Mouse (Mus musculus) left cerebral cortex, postnatal 10 days (tissue): ENCODE measurements at regions not wholly inside any gene's neighbourhood (a gene's known extent, or its start where the extent isn't known, plus 50 kb on each side); places are given as distances from the start of the nearest gene placed in this dataset.

Source experiments
- DNase-seq, 2 experiments: peaks; one replicate each; pipeline ENCODE4 v3.0.0; 2021 to 2022; ENCODE audit warnings: low spot score in 2 of 2, mixed read lengths in 1 of 2; ENCODE audit errors: extremely low spot score in 1 of 2
- intact Hi-C: fragments of 180-260 bp; cut with DNase I; formaldehyde crosslinking; loops from one replicate; pipeline ENCODE4 v1.15.1; 2025

DNA sequence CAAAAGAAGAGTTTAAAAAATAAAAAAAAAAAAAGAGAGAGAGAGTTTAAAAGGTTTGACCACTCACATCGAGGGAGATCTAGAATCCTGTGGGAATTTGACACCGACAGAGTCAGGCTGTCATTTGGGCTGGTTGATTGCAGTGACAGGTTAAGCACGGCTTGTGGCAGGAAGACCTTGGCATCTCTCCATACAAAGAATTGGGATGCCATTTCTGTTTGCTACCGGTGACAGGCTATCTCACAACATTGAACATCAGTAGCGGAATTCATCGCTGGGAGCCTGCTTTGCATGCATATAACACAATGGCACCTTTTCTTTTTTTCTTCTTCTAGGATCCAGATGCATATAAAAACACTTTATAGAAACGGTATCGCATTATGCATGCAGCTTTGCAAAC is 53.7 kb upstream of the Gm26657 start:
- no peak for DNase-seq
- intact Hi-C loops, result loop anchor here (10.0 kb wide), 1 partner anchor 191 kb away; no protein-coding TSS in a partner anchor

GRCm38 (mm10) chr4:56685696-56686095 is 54.2 kb upstream of the Gm26657 start:
- intact Hi-C loops, result loop anchor here (10.0 kb wide), 1 partner anchor 191 kb away; no protein-coding TSS in a partner anchor
- no peak for DNase-seq

DNA sequence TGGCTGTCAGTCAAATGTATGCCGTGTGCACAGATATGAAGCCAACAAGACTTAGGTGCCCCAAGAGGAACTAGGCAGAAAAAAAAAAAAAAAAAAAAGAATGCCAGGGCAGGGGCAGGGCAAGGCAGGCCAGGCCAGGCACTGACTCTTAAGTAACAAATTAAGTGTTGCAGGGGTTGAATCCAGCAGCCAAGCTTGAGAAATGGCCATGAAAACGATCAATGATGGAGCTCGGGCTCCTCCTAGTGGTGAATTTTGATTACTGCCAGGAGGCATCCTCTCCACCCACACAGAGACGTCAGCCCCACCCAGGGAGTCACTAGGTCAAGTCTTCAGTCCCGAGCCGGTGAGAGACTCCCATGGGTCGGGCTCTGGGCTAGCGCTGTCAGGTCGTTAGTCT is 54.7 kb upstream of the Gm26657 start:
- peak; percentile 67 to 75 for DNase-seq
- intact Hi-C loops, result loop anchor here (10.0 kb wide), 1 partner anchor 190 kb away; no protein-coding TSS in a partner anchor

DNA sequence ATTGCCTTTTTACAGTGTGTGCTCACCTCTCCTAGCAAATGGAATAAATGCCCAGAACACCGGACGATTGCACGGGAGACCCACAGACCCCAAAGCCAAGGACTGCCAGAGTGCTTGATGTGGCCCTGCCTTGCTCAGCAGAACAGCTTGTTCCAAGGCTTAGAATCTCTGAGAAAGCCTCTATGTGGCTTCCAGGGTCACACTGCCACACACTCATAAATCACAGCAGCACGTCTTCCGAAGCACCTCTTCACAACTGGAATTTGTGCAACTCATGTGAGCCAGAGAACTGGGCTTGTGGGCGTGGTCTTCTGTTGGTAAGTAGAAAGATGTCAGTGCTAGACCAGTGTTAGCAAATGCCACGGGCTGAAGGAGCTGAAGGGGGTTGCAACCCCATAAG is 55.8 kb upstream of the Gm26657 start:
- DNase-seq, result no peak
- intact Hi-C loops, result loop anchor here (5.0 to 10.0 kb wide), 2 partner anchors 189 to 1172 kb away; no protein-coding TSS in a partner anchor

DNA sequence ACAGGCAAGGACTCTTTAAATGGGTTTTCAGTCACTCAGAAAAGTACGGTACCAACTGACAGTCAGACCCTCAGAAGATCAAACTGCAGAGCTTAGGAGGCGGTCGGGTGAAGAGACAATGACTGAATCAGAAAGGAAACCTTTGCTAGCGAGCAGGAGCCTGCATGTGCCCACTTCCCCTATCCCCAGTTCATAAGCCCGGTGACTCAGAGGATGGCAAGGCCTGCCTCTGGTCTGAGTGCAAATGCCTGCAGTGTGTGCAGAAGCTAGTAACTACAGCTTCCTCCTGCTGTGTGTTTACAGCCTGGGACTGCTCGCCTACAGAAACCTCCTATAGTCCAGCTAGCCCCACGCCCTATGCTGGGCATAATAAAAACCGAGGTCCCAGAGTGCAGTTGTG is 58.7 kb upstream of the Gm26657 start:
- no peak for DNase-seq
- intact Hi-C loops, result loop anchor here (5.0 to 10.0 kb wide), 2 partner anchors 186 to 1169 kb away; no protein-coding TSS in a partner anchor

- no peak for DNase-seq
These were observed 66.0 kb upstream of the Gm26657 start for GRCm38 (mm10) chr4:56673868-56674267.

DNA sequence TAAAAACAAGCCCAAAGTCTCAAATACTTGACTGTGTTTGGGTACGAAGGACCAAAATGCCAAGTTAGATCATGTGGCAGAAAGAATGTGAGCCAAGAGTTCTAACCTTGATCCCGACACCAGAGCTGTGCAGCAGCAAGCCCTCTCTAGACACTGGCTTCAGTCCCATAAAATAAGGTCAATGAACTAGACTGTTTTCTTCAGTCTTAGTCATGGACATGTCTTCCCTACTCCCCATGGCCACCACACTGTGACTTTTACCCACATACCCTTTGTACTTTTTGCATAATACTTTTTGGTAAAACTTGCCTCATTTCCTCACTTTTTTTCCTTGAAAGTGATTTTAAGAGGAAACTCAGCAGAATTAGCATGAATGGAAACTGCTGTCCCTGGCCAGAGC is 74.9 kb upstream of the Gm26657 start:
- intact Hi-C loops, result no loop called here
- DNase-seq, result no peak

More at GRCm38 (mm10) chr4:56673868-56674267, 66.0 kb upstream of the Gm26657 start:
- intact Hi-C loops, result loop anchor here (10.0 kb wide), 1 partner anchor 139 kb away; no protein-coding TSS in a partner anchor

GRCm38 (mm10) chr4:56661816-56662215 is 78.1 kb upstream of the Gm26657 start:
- intact Hi-C loops, result no loop called here

GRCm38 (mm10) chr4:56657046-56657445 is 82.8 kb upstream of the Gm26657 start:
- DNase-seq, result no peak
- intact Hi-C loops, result no loop called here

More at GRCm38 (mm10) chr4:56661816-56662215, 78.1 kb upstream of the Gm26657 start:
- no peak for DNase-seq

- peak in 1 of 2 experiments; percentile 38 for DNase-seq
- intact Hi-C loops, result no loop called here
These were observed 85.5 kb upstream of the Gm26657 start for GRCm38 (mm10) chr4:56654327-56654726.

GRCm38 (mm10) chr4:56652819-56653218 is 87.1 kb upstream of the Gm26657 start:
- DNase-seq, result no peak
- intact Hi-C loops, result no loop called here

DNA sequence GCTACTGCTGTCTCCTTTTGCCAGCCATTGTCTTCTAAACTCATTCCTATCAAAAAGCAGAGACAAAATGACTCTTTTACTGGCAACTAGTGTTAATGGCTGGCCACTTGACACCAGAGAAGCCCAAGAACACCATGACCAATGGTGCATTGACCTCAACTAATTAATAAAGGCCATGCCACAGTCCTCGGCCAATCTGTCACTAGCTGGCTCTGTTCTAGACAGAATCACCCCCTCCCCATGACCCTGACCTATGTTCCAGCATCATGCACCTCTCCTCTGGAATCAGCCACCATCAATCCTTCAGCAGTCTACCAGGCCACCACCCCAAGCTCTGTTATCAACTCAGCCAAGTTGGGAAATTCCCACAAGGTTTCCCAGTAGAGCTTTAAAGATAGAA is 90.1 kb upstream of the Gm26657 start:
- intact Hi-C loops, result no loop called here
- DNase-seq, result no peak

DNA sequence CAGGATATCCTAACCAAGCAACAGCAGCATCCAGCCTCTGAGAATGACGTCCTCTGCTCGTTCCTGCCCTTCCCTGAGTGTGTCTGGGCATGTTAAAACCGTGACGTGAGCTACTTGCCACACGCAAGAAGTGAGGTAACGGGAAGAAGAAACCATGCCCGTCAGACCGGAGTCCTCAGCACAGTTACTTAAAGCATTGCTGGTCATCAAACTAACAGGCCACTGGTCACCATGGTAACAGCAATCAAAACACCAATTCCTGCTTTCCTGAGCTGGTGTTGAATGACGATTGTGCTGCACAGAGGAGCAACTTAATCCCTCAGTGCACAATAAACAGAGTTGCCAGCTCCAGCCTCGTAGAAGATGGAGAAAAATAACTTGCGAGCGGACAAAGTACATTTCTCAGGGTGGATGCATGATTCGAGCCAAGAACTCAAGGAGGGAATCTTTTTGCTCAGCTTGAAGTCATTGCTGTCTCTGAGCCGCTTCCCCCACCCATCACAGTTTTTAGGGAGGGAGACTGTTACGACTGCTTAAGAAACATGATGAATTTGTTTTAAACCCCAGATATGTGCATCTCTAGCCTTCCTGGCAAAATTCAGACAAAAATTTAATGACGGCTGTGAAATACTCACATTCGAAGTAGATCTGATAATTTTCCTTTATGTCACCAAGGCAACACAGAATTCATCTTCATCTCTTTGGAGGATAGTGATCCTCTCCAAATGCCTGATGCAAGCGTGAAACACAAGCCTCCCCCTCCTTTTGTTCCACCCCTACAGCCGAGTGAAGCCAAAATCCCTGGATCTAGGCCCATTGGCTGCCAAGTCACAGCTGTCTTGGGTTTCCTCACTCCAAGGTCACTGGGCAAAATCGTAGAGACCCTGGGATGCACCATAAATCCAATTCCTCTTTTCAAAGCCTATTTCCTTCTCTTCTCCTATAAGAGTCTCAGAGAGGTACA is 95.6 kb upstream of the Gm26657 start:
- DNase-seq, result peak in 1 of 2 experiments; percentile 28
- intact Hi-C loops, result no loop called here

DNA sequence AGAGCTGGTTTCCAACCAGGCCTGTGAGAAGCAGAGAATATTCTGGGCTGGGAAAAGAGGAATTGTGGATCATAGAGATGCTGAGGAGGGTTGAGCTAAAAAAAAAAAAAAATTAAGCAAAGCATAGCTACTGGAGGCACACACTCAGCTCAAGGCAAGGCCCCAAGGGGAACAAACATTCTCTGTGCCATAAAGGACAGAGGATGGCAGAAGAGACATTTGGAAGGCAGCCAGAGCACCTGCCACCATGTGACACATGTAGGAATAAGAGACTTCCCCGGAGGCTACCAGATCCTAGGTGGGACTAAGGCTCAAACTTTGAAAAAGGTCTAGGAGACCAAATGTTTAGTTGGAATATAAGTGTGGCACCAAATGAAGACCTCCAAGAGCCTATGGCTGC is 96.4 kb upstream of the Gm26657 start:
- DNase-seq, result peak in 1 of 2 experiments; percentile 26
- intact Hi-C loops, result no loop called here

DNA sequence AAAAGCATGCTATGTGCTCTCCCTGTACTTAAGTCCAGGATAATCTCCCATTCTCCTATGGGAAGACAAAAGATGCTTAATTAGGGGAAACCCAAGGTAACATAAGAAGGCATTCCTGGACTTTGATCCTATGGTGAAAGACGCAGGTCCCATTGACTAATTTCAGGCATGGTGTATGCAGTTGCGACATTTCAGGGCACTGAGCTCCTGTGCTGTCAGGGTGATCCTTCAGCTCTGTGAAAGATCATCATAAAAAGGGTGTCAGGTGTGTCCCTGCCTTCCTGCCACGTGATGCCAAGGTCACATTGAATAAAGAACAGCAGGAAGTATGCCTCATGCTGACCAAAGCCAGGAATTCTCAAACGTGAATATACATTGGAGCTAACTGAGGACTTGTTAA is 100.2 kb upstream of the Gm26657 start:
- DNase-seq, result no peak
- intact Hi-C loops, result no loop called here

DNA sequence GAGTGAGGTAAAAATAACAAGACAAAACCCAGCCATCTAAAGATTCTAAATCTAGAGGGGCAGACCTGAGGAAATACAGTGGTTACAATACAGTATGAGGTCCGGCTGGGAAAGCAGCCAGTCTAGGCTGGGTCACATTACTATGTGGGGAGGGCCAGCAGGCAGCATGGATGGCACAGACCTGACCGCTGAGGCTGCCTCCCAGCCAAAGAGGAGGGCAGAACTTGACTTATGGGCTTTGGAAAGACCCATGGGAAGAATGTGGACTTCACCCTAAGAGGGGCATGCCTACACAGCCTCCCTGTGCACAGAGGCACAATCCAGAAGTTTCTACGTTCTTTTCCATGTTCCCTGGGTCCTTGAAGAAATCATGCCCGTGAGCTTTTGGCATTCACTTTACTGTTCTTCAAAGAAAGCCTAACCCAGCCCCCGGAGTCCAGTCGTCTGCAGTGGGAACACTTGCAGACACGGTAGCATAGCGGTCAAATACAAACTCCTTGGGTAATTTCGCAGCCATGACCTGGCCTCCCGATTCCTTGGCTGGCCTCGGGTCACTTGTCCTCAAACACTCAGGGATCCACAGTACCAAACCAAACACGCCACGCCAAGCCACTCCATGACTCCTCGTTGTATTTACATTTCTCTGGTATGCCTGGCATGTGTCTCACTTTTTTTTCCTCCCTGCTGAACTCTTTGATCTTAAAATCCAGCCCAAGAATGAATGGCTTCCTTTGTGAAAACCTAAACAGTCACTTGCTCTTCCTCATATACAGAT is 101.0 kb upstream of the Gm26657 start:
- intact Hi-C loops, result no loop called here
- DNase-seq, result peak in 1 of 2 experiments; percentile 36

DNA sequence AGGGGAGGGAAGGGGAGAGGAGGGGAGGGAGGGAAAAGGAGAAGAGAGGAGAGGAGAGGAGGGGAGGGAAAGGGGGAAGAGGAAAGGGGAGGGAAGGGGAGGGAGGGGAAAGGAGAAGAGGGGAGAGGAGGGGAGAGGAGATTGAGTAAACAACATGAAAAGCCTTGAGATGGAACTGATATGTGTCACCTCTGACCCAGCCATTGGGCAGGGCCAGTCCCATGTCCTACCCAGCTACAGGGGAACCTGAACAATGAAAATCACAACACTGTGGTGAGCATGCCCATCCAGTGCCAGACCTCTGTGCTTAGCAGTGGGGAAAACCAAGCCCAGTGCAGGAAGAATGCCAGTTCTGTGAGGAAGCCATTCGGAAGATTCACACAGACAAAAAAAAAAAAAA is 103.6 kb upstream of the Gm26657 start:
- intact Hi-C loops, result no loop called here
- no peak for DNase-seq

DNA sequence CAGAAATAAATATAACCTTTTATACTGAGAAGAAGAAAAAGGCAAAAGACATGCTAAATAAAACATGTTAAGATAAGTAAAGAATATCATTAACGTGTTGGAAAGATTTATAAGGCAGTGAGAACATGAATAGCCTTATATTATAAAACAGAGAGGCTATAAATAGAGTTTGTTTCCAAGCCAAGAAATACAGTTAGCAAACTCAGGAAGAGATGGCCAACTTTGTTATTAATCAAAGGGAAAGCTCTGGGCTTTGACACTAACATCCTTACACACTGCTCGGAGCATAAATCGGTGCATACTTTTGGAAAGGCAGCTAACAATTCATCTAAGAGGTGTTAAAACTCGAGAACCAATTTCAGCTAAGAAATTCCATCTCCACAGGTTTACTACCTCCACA is 106.3 kb upstream of the Gm26657 start:
- no peak for DNase-seq
- intact Hi-C loops, result no loop called here

GRCm38 (mm10) chr4:56630251-56630650 is 109.6 kb upstream of the Gm26657 start:
- DNase-seq, result peak in 1 of 2 experiments; percentile 44

More at GRCm38 (mm10) chr4:56630251-56630650, 109.6 kb upstream of the Gm26657 start:
- intact Hi-C loops, result no loop called here
